Comparison of ENCODE assay signal across 29 mouse cellular contexts in the genomic region with DNA sequence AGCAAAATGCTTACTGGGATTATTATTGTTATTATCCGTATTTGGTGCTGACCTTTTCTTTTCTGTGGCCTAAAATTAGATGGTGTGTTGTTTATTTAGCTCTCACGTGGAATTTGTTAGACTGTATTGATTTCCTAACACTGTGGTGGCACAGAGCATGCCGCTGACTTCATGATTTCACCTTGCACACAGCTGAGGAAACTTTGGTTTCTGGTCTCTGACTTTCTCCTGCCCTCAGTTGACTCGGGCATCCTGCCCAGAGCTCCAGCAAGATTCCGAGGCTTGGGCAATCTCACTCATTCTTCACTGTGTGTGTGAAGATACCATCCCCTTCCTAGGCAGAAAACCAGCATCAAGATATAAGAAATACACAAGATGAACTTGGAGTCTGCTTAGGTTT.
DNase-seq lines count a peak whose midpoint lies in the region; ATAC-seq and TF ChIP-seq lines count a peak whose summit lies in the region.
"Had no signal": no experiment of that assay in that cellular context is flagged by ENCODE, and none has a peak within 500 bp of the region (broad histone marks: within the 10 kb centered on the region; RNA-seq: fewer than 3 reads in every experiment).

No protein-coding gene starts in this region.

- no peak for TF ChIP-seq POLR2A in liver, adult 2 months (IDR thresholded peaks at IDR 0.05; ENCODE audit: extremely low read depth, insufficient read depth, low read length)

- no peak overlapping the region for H3K4me3 ChIP-seq in liver, adult 2 months (ENCODE audit: insufficient read depth, low read depth, low read length)
- no peak overlapping the region for H3K4me3 ChIP-seq in liver, embryonic 12.5 days
- H3K4me3 ChIP-seq: embryonic facial prominence, embryonic 10.5 days; embryonic facial prominence, embryonic 15.5 days; hindbrain, embryonic 10.5 days; hindbrain, embryonic 15.5 days; layer of hippocampus, adult 2 months; limb, embryonic 13.5 days; liver, embryonic 13.5 days; midbrain, embryonic 10.5 days had no signal

- 19% methylated on average over 5 of the region's 5 CpGs for WGBS in liver, adult 2 months
- WGBS in liver, embryonic 12.5 days (ENCODE audit: insufficient replicate concordance), result 61% methylated on average over 5 of the region's 5 CpGs

- no peak overlapping the region for H3K4me2 ChIP-seq in liver, embryonic 12.5 days
- H3K4me2 ChIP-seq: embryonic facial prominence, embryonic 15.5 days; hindbrain, embryonic 15.5 days; limb, embryonic 13.5 days; liver, embryonic 13.5 days; lung, embryonic 14.5 days had no signal

- no peaks in the 10 kb centered on the region for H3K9me3 ChIP-seq in liver, embryonic 12.5 days (replicated peaks)
- H3K9me3 ChIP-seq: embryonic facial prominence, embryonic 15.5 days; hindbrain, embryonic 15.5 days; liver, embryonic 13.5 days; midbrain, embryonic 10.5 days had no signal

- ATAC-seq in liver, embryonic 12.5 days, result no peak
- ATAC-seq: forebrain, embryonic 14.5 days; inflammation-experienced regulatory T-cells, adult 6 months; midbrain, embryonic 16.5 days had no signal

- H3K36me3 ChIP-seq in liver, adult 2 months (ENCODE audit: control insufficient read depth, insufficient read depth, low read length), result no peaks in the 10 kb centered on the region
- no peaks in the 10 kb centered on the region for H3K36me3 ChIP-seq in liver, embryonic 12.5 days
- H3K36me3 ChIP-seq: embryonic facial prominence, embryonic 10.5 days; embryonic facial prominence, embryonic 15.5 days; hindbrain, embryonic 10.5 days; hindbrain, embryonic 15.5 days; limb, embryonic 13.5 days; liver, embryonic 13.5 days; midbrain, embryonic 10.5 days had no signal

- DNase-seq in liver, adult 2 months (ENCODE audit: extremely low read depth, low read depth, low spot score), result peak; percentile 99
- peak; percentile 28 for DNase-seq in Muller cell, postnatal 12 days (ENCODE audit: inconsistent ontology term)
- peak; percentile 53 for DNase-seq in adrenal gland, postnatal 14 days
- peak; percentile 16 for DNase-seq in lung, postnatal 36 days
- no peak for DNase-seq in cerebellum, adult 9-11 months
- DNase-seq in yolk sac, embryonic 10.5 days (ENCODE audit: low spot score), result no peak
- DNase-seq: B cell, adult 2 months; cerebellum, adult 2 months; cerebellum, postnatal 25 days; gastrocnemius, postnatal 14 days; heart, postnatal 14 days; kidney, adult 11 months; kidney, postnatal 14 days; liver, embryonic 13.5 days; lung, embryonic 14.5 days; spleen, adult 18-20 months; thymus, adult 2 months; thymus, postnatal 36 days had no signal

- H3K9ac ChIP-seq in liver, adult 2 months (ENCODE audit: low read depth, low read length), result no peak overlapping the region
- H3K9ac ChIP-seq in liver, embryonic 12.5 days, result no peak overlapping the region
- H3K9ac ChIP-seq: embryonic facial prominence, embryonic 15.5 days; hindbrain, embryonic 15.5 days; limb, embryonic 13.5 days; liver, embryonic 13.5 days; lung, embryonic 14.5 days had no signal

- TF ChIP-seq CTCF in liver, adult 2 months (IDR thresholded peaks at IDR 0.05; ENCODE audit: low read depth, low read length), result no peak

- no peaks in the 10 kb centered on the region for H3K79me2 ChIP-seq in liver, adult 2 months (ENCODE audit: control insufficient read depth, insufficient read depth, low read length)

- no peak overlapping the region for H3K27ac ChIP-seq in liver, adult 2 months (replicated peaks; ENCODE audit: insufficient read depth, low read depth, low read length)
- H3K27ac ChIP-seq in liver, embryonic 12.5 days, result no peak overlapping the region
- H3K27ac ChIP-seq: embryonic facial prominence, embryonic 10.5 days; embryonic facial prominence, embryonic 15.5 days; hindbrain, embryonic 10.5 days; hindbrain, embryonic 15.5 days; layer of hippocampus, adult 2 months; limb, embryonic 13.5 days; liver, embryonic 13.5 days; midbrain, embryonic 10.5 days had no signal

- no peaks in the 10 kb centered on the region for H3K27me3 ChIP-seq in liver, adult 2 months (ENCODE audit: control insufficient read depth, insufficient read depth, low read length)
- peaks cover 17% of the 10 kb centered on the region for H3K27me3 ChIP-seq in liver, embryonic 12.5 days (replicated peaks)
- H3K27me3 ChIP-seq: embryonic facial prominence, embryonic 15.5 days; hindbrain, embryonic 15.5 days had no signal

- H3K4me1 ChIP-seq in liver, adult 2 months (ENCODE audit: control insufficient read depth, insufficient read depth, low read length), result peaks cover 8% of the 10 kb centered on the region
- H3K4me1 ChIP-seq in liver, embryonic 12.5 days, result no peaks in the 10 kb centered on the region
- H3K4me1 ChIP-seq: liver, embryonic 13.5 days had no signal

Comparison
In these comparisons a context has a peak if more than half of its experiments do, and no peak if none do; other contexts are left out.
1. DNase-seq: peak in liver, adult 2 months (single experiment), Muller cell, postnatal 12 days (single experiment), adrenal gland, postnatal 14 days (single experiment) and lung, postnatal 36 days (single experiment); none in cerebellum, adult 9-11 months (single experiment) and yolk sac, embryonic 10.5 days (single experiment).